Mouse (Mus musculus): ENCODE data around the gene Olfr695.
"Not testable (repeated sequence)": the region's sequence is repeated elsewhere in the genome, so short reads cannot be mapped to it uniquely, and the experiment has no call there.

Gene Olfr695

DNA sequence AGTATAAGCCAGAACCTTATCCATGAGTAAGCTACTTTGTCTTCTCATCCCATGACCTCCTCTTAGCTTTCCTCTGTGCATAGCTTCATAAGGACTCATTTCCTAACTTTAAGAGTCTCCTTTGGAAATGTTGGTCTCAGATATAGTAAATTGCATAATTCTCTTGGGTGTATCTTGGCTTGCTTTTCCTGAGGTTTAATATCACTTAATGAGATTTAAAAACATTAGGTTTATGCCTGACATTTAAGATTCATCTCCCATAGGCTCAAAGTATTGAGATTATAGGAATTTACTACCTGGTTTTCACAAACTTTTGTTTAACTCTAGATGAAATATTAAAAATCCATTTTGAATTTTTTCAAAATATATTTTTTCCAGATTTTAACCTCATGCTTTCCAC is at the start of gene Olfr695:
Olfr695 (minus strand) TSS at position 101 of the 400 bp plus-strand sequence.
- in situ Hi-C loops (cut with MboI; ENCODE audit: unreplicated experiment in 2 of 2): no loop called here

GRCm38 (mm10) chr7:106761008-106761407 is 44.8 kb upstream of the Olfr695 start:
- in situ Hi-C loops (cut with MboI; ENCODE audit: unreplicated experiment in 2 of 2): not testable (repeated sequence)

GRCm38 (mm10) chr7:106758800-106759199 is 42.6 kb upstream of the Olfr695 start:
- in situ Hi-C loops (cut with MboI; ENCODE audit: unreplicated experiment in 2 of 2): no loop called here

DNA sequence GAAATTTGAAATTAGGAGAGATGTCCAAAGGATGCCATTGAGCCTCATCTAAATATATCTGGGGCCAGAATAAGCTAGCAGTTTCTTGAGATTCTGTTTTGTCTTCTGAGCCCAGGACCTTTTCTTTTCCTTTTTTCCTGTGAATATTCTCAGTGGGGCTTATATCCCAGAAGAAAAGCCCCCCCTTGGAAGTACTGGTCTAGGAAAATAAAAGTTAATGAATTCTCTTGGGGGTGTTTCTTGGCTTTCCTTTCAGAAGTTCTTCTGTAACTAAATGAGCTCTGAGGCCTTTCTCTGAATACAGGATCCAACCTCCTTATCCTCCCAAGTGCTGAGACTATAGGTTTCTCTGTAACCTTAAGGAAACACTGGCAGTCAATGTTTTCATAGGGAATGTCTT is 39.1 kb upstream of the Olfr695 start, which contains the start of gene Olfr698:
Olfr698 (minus strand) TSS at position 101 of the 400 bp plus-strand sequence.
- in situ Hi-C loops (cut with MboI; ENCODE audit: unreplicated experiment in 2 of 2): no loop called here

DNA sequence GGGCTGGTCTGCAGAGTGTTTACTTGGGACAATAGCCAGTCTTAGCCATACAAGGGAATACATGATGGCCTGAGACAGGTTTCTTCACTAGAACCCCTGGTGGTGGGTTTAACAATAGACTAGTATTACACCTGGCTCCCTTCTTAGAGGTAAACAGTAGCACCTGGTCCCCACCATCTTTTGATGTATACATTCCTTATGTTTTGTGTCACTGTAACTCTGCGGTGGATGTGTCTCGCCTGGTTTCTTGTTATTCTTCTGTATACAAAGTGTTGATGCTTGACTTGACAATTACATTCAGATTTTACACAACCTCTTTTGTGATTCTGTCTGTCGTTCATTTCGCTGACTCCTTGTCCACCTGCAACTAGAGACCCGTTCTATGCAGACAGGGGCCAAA is 29.6 kb upstream of the Olfr695 start:
- in situ Hi-C loops (cut with MboI; ENCODE audit: unreplicated experiment in 2 of 2): loop anchor here in 1 of 2 experiments (10.0 kb wide), 1 partner anchor 61 kb away; the partner anchor contains the start of gene Olfr693

- in situ Hi-C loops (cut with MboI; ENCODE audit: unreplicated experiment in 2 of 2): loop anchor here in 1 of 2 experiments (10.0 kb wide), 1 partner anchor 58 kb away; the partner anchor contains the start of gene Olfr693
These were observed 26.1 kb upstream of the Olfr695 start, which contains the start of gene Olfr697 for GRCm38 (mm10) chr7:106742343-106742742. Gene Olfr697 (minus strand): TSS chr7:106742443.

- in situ Hi-C loops (cut with MboI; ENCODE audit: unreplicated experiment in 2 of 2): no loop called here
These were observed 20.8 kb upstream of the Olfr695 start for GRCm38 (mm10) chr7:106737028-106737427.

GRCm38 (mm10) chr7:106733717-106734116 is 17.5 kb upstream of the Olfr695 start:
- in situ Hi-C loops (cut with MboI; ENCODE audit: unreplicated experiment in 2 of 2): no loop called here

DNA sequence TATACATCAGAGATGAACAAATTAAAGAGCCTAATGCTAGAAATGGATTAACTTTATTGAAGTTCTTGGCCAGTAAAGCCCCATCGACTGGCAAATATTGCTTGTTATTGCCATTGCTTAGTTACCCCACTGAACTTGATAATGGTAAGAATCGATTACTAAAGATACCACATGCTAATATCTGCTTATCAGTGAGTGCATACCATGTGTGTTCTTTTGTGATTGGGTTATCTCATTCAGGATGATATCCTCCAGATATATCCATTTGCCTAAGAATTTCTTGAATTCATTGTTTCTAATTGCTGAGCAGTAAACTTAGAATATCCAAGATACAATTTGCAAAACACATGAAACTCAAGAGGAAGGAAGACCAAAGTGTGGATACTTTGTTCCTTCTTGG is 9.5 kb upstream of the Olfr695 start:
- in situ Hi-C loops (cut with MboI; ENCODE audit: unreplicated experiment in 2 of 2): not testable (repeated sequence)

DNA sequence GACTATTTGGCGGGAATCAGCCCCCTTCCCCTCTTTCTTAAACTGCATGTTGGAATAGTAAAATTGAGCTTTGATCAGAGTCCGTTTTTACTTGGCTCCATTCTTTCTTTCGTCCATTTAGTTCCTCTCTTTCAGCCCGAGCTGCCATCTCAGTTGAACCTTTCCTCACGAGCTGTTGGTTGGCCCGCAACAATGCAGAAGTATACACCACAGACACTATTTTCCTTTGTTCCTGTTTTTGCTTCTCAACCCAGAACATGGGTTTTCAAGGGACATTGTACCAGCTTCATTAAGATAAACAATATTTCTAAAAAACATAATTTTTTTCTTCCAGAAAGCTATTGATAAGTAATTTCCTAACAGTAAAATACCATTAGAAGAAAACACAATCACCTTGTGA is 4.7 kb downstream of the Olfr695 start:
- in situ Hi-C loops (cut with MboI; ENCODE audit: unreplicated experiment in 2 of 2): no loop called here

- in situ Hi-C loops (cut with MboI; ENCODE audit: unreplicated experiment in 2 of 2): not testable (repeated sequence)
These were observed 8.5 kb downstream of the Olfr695 start for GRCm38 (mm10) chr7:106707705-106708104.

DNA sequence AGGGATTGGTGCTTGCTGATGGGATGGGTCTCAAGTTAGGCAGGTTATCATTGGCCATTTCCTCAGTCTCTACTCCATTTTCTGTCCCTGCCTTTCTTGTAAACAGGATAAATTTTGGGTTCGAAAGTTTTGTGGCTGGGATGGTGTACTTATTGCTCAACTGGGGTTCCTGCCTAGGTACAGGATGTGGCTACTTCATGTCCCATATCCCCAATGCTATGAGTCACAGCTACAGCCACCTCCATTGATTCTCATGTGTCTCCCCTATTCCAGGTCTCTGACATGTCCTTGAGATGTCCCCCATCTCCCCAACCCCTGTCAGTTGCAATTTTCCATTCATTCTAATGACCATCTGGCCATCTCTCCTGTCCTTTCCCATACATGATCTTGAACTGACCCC is 19.3 kb downstream of the Olfr695 start:
- in situ Hi-C loops (cut with MboI; ENCODE audit: unreplicated experiment in 2 of 2): no loop called here

- in situ Hi-C loops (cut with MboI; ENCODE audit: unreplicated experiment in 2 of 2): no loop called here
These were observed 23.2 kb downstream of the Olfr695 start for GRCm38 (mm10) chr7:106692976-106693375.

DNA sequence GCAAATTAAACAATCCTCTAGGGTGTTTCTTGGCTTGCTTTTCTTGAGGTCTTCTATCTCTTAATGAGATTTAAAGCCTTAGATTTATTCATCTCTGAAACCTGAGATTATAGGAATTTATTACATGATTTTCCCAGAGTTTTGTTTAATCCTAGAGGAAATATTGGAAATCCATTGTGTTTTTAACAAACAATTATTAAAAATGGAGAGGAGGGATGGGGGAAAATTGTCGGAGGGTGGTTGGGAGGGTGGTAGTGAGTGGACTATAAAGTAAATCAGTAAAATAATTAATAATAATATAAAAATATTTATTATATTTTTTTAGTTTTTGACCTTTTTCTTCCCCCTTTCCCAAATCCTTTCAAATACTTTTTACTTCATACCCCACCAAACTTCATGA is 24.5 kb downstream of the Olfr695 start, which contains the start of gene Olfr694:
Olfr694 (minus strand) TSS at position 101 of the 400 bp plus-strand sequence.
- in situ Hi-C loops (cut with MboI; ENCODE audit: unreplicated experiment in 2 of 2): no loop called here

DNA sequence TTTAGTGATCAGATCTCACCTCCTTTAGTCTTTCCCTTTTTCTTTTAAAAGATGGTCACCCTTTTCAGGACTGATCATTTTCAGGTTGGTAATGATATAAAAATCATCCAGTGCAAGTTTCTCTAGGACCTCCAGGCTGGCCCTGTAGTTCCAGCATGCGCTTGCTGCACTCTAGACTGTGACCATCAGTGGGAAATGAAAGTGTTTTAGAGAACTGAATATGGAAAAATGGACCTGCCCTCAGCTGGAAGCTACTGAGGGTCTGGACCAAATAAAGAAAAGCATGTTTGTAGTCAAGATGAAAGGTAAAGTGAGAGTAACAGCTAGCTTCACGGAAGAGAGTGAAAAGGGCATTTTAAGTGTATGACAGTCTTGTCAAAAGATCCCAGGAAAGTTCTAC is 30.8 kb downstream of the Olfr695 start:
- in situ Hi-C loops (cut with MboI; ENCODE audit: unreplicated experiment in 2 of 2): loop anchor here in 1 of 2 experiments (10.0 kb wide), 1 partner anchor 59 kb away; the partner anchor contains the start of gene Olfr697

DNA sequence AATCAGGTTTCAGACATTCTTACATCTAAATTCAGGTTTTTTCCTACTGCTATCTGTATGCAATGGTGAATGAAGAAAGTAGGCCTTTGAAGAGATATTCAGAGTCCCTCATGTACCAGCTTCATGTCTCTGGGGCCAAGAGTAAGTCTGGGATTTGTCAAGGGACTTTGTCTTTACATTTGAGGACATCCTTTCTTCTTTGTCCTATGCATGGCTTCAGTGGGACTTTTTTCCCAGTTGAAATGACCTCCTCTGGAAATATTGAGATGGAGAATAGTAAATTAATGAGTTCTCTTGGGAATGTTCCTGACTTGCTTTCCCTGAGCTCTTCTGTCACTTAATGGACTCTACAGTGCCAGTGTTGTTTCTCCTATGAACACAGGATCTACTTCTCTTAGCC is 35.7 kb downstream of the Olfr695 start, which contains the start of gene Olfr693:
Olfr693 (minus strand) TSS at position 101 of the 400 bp plus-strand sequence.
- in situ Hi-C loops (cut with MboI; ENCODE audit: unreplicated experiment in 2 of 2): loop anchor here in 1 of 2 experiments (10.0 kb wide), 1 partner anchor 64 kb away; the partner anchor contains the start of gene Olfr697

Measured in v-Abl transformed pro-B cells (cell line).